Mouse (Mus musculus) kidney, postnatal 0 days (tissue): Measurements from ENCODE around the gene Zmynd12. TPM values are rescaled to one million over a fixed set of nuclear protein-coding genes. Genes with fewer than 3 reads are reported as not detected.

Experiments
- ATAC-seq: fragments of 200-750 bp; cut with Nextera tagmentation; replicated peaks from 2 replicates; pipeline ENCODE4 v1.8.0; 2017; ENCODE audit warnings: low read depth, moderate number of reproducible peaks, moderate TSS enrichment, moderate library complexity; ENCODE audit not compliant: low FRiP score
- DNase-seq: peaks from one replicate; pipeline ENCODE4 v3.0.0-alpha.2; 2016; ENCODE audit warnings: low spot score
- H3K27ac ChIP-seq: fragments of 300-500 bp; sonication (generic); 2 replicates; pipeline ENCODE4 v1.5.1; 2014; ENCODE audit warnings: mild to moderate bottlenecking
- H3K27me3 ChIP-seq: fragments of 300-500 bp; sonication (generic); 2 replicates; pipeline ENCODE4 v1.6.1; 2014; ENCODE audit warnings: low read length, mixed read lengths; ENCODE audit not compliant: insufficient read depth
- H3K36me3 ChIP-seq: fragments of 300-500 bp; sonication (generic); 2 replicates; pipeline ENCODE4 v1.6.1; 2014; ENCODE audit warnings: low read length, mixed read lengths; ENCODE audit not compliant: insufficient read depth
- H3K4me1 ChIP-seq: fragments of 300-500 bp; sonication (generic); replicated peaks from 2 replicates; pipeline ENCODE4 v1.6.1; 2014; ENCODE audit warnings: antibody characterized with exemption, low read length, mixed read lengths; ENCODE audit not compliant: insufficient read depth
- H3K4me2 ChIP-seq: fragments of 300-500 bp; sonication (generic); 2 replicates; pipeline ENCODE4 v1.6.1; 2014; ENCODE audit warnings: mild to moderate bottlenecking, low read length, moderate library complexity, mixed read lengths
- H3K4me3 ChIP-seq: fragments of 300-500 bp; sonication (generic); replicated peaks from 2 replicates; pipeline ENCODE4 v1.5.1; 2014; ENCODE audit warnings: low read depth, low read length
- H3K9ac ChIP-seq: fragments of 300-500 bp; sonication (generic); 2 replicates; pipeline ENCODE4 v1.6.1; 2014; ENCODE audit warnings: low read depth, low read length
- H3K9me3 ChIP-seq: fragments of 300-500 bp; sonication (generic); replicated peaks from 2 replicates; pipeline ENCODE4 v1.6.1; 2016; ENCODE audit warnings: low read length, inconsistent platforms, mixed read lengths
- CTCF ChIP-seq: IDR thresholded peaks from 2 replicates; pipeline ENCODE4 v1.5.1; 2016; ENCODE audit warnings: antibody characterized with exemption, low read depth, mild to moderate bottlenecking, moderate library complexity
- WGBS: fragments of 180-500 bp; shearing (Covaris S2); extraction: QIAGEN DNeasy Blood & Tissue Kit; methylation state at CpG from one replicate; pipeline ENCODE4 v1.1.7; 2014; 5-methylcytosine and 5-hydroxymethylcytosine counted together
- polyA plus RNA-seq: library from polyadenylated mRNA; unstranded; fragments of >200 nt; fragmentation: Nextera tagmentation; extraction: Ambion mirVana; gene quantifications from 2 replicates; pipeline ENCODE4 v1.2.1, GENCODE M21; 2015

Zmynd12 gene
- polyA plus RNA-seq, 1 experiment from 2014 or later, result 1.7 TPM

GRCm38 (mm10) chr4:119490806-119491205, 68.2 kb downstream of the Zmynd12 start:
- no peak for DNase-seq
- no peaks in the 10 kb centered on the region for H3K36me3 ChIP-seq

GRCm38 (mm10) chr4:119492291-119492932, 69.8 kb downstream of the Zmynd12 start, which contains the start of gene Rimkla:
Rimkla (minus strand) TSS chr4:119492628.
- Histone ChIP-seq H3K4me1 (no peaks in the 10 kb centered on the region), H3K4me3 (peak within 1 kb of the TSS; percentile 37), H3K4me2 (peak within 1 kb of the TSS; percentile 70), H3K27ac (no peak within 1 kb of the TSS), H3K36me3 (no peaks in the 10 kb centered on the region), H3K27me3 (no peaks in the 10 kb centered on the region), H3K9ac (peak within 1 kb of the TSS; percentile 47; the same call in 1 of the 2 replicates), H3K9me3 (no peaks in the 10 kb centered on the region)
- under 1% methylated on average over 65 of the region's 77 CpGs for WGBS
- ATAC-seq (peak; percentile 83), DNase-seq (peak; percentile 64)
- no peak for TF ChIP-seq CTCF

More at GRCm38 (mm10) chr4:119490806-119491205, 68.2 kb downstream of the Zmynd12 start:
- H3K4me2 ChIP-seq, result no peak overlapping the region
- ATAC-seq, result no peak
- H3K9ac ChIP-seq, result no peak overlapping the region
- H3K27me3 ChIP-seq, result no peaks in the 10 kb centered on the region
- no peaks in the 10 kb centered on the region for H3K4me1 ChIP-seq
- no peak overlapping the region for H3K4me3 ChIP-seq
- no peak overlapping the region for H3K27ac ChIP-seq
- 77% methylated on average over 3 of the region's 3 CpGs for WGBS
- H3K9me3 ChIP-seq, result no peaks in the 10 kb centered on the region
- TF ChIP-seq CTCF, result peak; percentile 55

GRCm38 (mm10) chr4:119492933-119493327, 70.3 kb downstream of the Zmynd12 start:
- peak overlapping the region; percentile 70 for H3K4me2 ChIP-seq
- peak overlapping the region; percentile 37; the same call in 1 of the 2 replicates for H3K4me3 ChIP-seq
- no peaks in the 10 kb centered on the region for H3K27me3 ChIP-seq
- H3K4me1 ChIP-seq, result no peaks in the 10 kb centered on the region
- ATAC-seq, result no peak
- no peaks in the 10 kb centered on the region for H3K9me3 ChIP-seq
- TF ChIP-seq CTCF, result no peak
- no peak for DNase-seq
- H3K9ac ChIP-seq, result no peak overlapping the region
- no peaks in the 10 kb centered on the region for H3K36me3 ChIP-seq
- WGBS, result 42% methylated on average over 10 of the region's 10 CpGs
- H3K27ac ChIP-seq, result no peak overlapping the region

- Histone ChIP-seq H3K36me3 (no peaks in the 10 kb centered on the region), H3K9ac (no peak overlapping the region), H3K4me2 (no peak overlapping the region), H3K9me3 (no peaks in the 10 kb centered on the region), H3K4me3 (no peak overlapping the region), H3K4me1 (no peaks in the 10 kb centered on the region), H3K27ac (no peak overlapping the region), H3K27me3 (no peaks in the 10 kb centered on the region)
- no peak for ATAC-seq
- DNase-seq, result no peak
- no peak for TF ChIP-seq CTCF
- WGBS, result 36% methylated on average over 5 of the region's 5 CpGs
These were observed 75.8 kb downstream of the Zmynd12 start for GRCm38 (mm10) chr4:119498319-119498848.

GRCm38 (mm10) chr4:119511591-119511990, 89.0 kb downstream of the Zmynd12 start:
- Histone ChIP-seq H3K27me3 (no peaks in the 10 kb centered on the region), H3K9me3 (no peaks in the 10 kb centered on the region), H3K4me1 (no peaks in the 10 kb centered on the region), H3K27ac (no peak overlapping the region), H3K4me2 (no peak overlapping the region), H3K9ac (no peak overlapping the region), H3K4me3 (no peak overlapping the region), H3K36me3 (no peaks in the 10 kb centered on the region)
- DNase-seq (no peak), ATAC-seq (no peak)
- TF ChIP-seq CTCF, result peak; percentile 17; the same call in 1 of the 2 replicates
- 74% methylated on average over 2 of the region's 2 CpGs for WGBS

- TF ChIP-seq CTCF, result no peak
- H3K27me3 ChIP-seq, result no peaks in the 10 kb centered on the region
- WGBS, result 54% methylated on average over 3 of the region's 3 CpGs
- H3K4me1 ChIP-seq, result no peaks in the 10 kb centered on the region
- DNase-seq (no peak), ATAC-seq (no peak)
- H3K36me3 ChIP-seq, result no peaks in the 10 kb centered on the region
- no peak overlapping the region for H3K27ac ChIP-seq
- no peak overlapping the region for H3K4me3 ChIP-seq
- no peak overlapping the region for H3K9ac ChIP-seq
- H3K4me2 ChIP-seq, result no peak overlapping the region
- H3K9me3 ChIP-seq, result no peaks in the 10 kb centered on the region
These were observed 90.1 kb downstream of the Zmynd12 start for GRCm38 (mm10) chr4:119512731-119513141.

Other genes starting within 250 kb of the Zmynd12 start
- 6.1 and 8.3 TPM in 2 replicates for gene Zfp691, start 248.6 kb upstream of the Zmynd12 start, polyA plus RNA-seq
- gene Ermap, start 232.8 kb upstream of the Zmynd12 start, polyA plus RNA-seq, result 0.29 and 0.31 TPM in 2 replicates
- gene Svbp, start 227.5 kb upstream of the Zmynd12 start, polyA plus RNA-seq, result 138 and 150 TPM in 2 replicates
- 0.14 TPM in 1 of 2 replicates, not detected in the other for gene Tmem269, start 204.6 kb upstream of the Zmynd12 start, polyA plus RNA-seq
- 28.1 and 31.1 TPM in 2 replicates for gene AU022252, start 190.1 kb upstream of the Zmynd12 start, polyA plus RNA-seq
- gene P3h1, start 189.9 kb upstream of the Zmynd12 start, polyA plus RNA-seq, result 32.4 and 34.9 TPM in 2 replicates
- 70.2 and 72.5 TPM in 2 replicates for gene Cldn19, start 167.4 kb upstream of the Zmynd12 start, polyA plus RNA-seq
- gene Ybx1, start 128.2 kb upstream of the Zmynd12 start, polyA plus RNA-seq, result 606 and 676 TPM in 2 replicates
- 74.6 and 75.7 TPM in 2 replicates for gene Ppih, start 102.3 kb upstream of the Zmynd12 start, polyA plus RNA-seq
- 6.6 and 7.6 TPM in 2 replicates for gene Ccdc30, start 7.3 kb upstream of the Zmynd12 start, polyA plus RNA-seq
- gene Ppcs, start 394 bp upstream of the Zmynd12 start, polyA plus RNA-seq, result 64.5 and 68.0 TPM in 2 replicates
- 1.7 TPM in 2 replicates for gene Rimkla, start 69.8 kb downstream of the Zmynd12 start, polyA plus RNA-seq
- 14.6 and 16.7 TPM in 2 replicates for gene Foxj3, start 114.2 kb downstream of the Zmynd12 start, polyA plus RNA-seq
- gene Frg2f1, start 116.7 kb downstream of the Zmynd12 start, polyA plus RNA-seq, result 5.2 and 6.3 TPM in 2 replicates
- 20.1 and 27.0 TPM in 2 replicates for gene Guca2a, start 214.9 kb downstream of the Zmynd12 start, polyA plus RNA-seq
- gene Guca2b, start 236.1 kb downstream of the Zmynd12 start, polyA plus RNA-seq, result 21.3 and 37.1 TPM in 2 replicates